Mouse (Mus musculus): ENCODE measurements at regions not wholly inside any gene's neighbourhood (a gene's known extent, or its start where the extent isn't known, plus 50 kb on each side); places are given as distances from the start of the nearest gene placed in this dataset.
A peak's percentile ranks its signal among the peaks of the same experiment; 100 is the strongest.

- Histone ChIP-seq H3K4me1 (peaks cover 18% of the 10 kb centered on the region; the same call in 1 of the 2 replicates), H3K27ac (replicated peaks) (0 out of 2 replicates have a peak overlapping the region, but pooled peaks have one; percentile 1), H3K27me3 (no peaks in the 10 kb centered on the region), H3K9ac (replicated peaks) (no peak overlapping the region), H3K4me2 (replicated peaks) (no peak overlapping the region), H3K9me3 (no peaks in the 10 kb centered on the region), H3K36me3 (no peaks in the 10 kb centered on the region), H3K4me3 (no peak overlapping the region)
- peak; percentile 70 for ATAC-seq (replicated peaks)
- WGBS = 57% methylated on average over 4 of the region's 4 CpGs
Observed at GRCm38 (mm10) chr14:104644626-104645025, 122.2 kb upstream of the Rnf219 start.

DNA sequence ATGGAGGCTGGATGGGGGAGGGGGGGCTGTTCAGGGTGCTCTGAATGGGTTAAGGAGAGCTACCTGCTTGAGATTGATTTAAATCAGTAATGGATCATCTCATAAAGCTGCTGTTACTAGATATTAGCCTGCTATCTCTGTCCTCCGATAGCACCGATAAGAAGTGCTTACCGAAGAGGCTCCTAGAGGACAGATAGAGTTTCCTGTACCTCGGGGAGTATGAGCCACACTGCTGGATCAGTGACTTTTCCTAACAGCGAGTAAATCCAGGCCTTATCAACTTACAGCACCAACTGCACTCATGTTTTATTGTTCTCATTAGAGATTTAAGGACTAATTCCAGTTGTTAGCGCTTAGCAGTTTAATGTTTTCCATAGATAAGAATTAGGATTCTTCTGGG lies 120.3 kb upstream of the Rnf219 start:
- no peak overlapping the region for H3K4me2 ChIP-seq (replicated peaks)
- H3K36me3 ChIP-seq = no peaks in the 10 kb centered on the region
- H3K9me3 ChIP-seq = no peaks in the 10 kb centered on the region
- 64% methylated on average over 6 of the region's 6 CpGs for WGBS
- ATAC-seq (replicated peaks) = no peak
- H3K27me3 ChIP-seq = no peaks in the 10 kb centered on the region
- H3K4me1 ChIP-seq = peaks cover 27% of the 10 kb centered on the region
- H3K27ac ChIP-seq (replicated peaks) = no peak overlapping the region
- H3K9ac ChIP-seq (replicated peaks) = no peak overlapping the region
- no peak overlapping the region for H3K4me3 ChIP-seq

- H3K4me2 ChIP-seq (replicated peaks) = no peak overlapping the region
- ATAC-seq (replicated peaks) = no peak; the same call in 1 of the 2 replicates
- H3K4me1 ChIP-seq = peaks cover 21% of the 10 kb centered on the region
- no peak overlapping the region for H3K4me3 ChIP-seq
- no peaks in the 10 kb centered on the region for H3K9me3 ChIP-seq
- no peaks in the 10 kb centered on the region for H3K36me3 ChIP-seq
- 19% methylated on average over 7 of the region's 7 CpGs for WGBS
- H3K27ac ChIP-seq (replicated peaks) = no peak overlapping the region
- H3K9ac ChIP-seq (replicated peaks) = no peak overlapping the region
- no peaks in the 10 kb centered on the region for H3K27me3 ChIP-seq
Observed at GRCm38 (mm10) chr14:104639300-104639699, 116.9 kb upstream of the Rnf219 start.

DNA sequence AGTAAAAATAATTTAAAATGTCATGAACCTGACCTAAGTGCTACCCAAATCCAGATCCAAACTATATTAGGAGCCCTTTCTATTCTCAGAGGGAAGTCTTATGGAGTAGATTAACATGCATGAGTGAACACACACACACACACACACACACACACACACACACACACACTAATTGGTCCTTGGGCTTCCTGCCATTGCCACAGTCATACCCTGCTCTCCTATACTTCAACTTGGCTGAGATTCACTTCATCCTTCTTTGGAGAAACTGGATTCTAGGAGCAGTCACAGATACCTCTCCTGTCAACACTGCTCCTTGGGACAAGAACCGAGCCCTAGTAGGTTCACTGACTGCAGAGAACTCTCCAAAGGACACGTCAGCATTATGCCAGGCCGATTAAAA lies 89.0 kb upstream of the Rnf219 start:
- ATAC-seq (replicated peaks) = peak; percentile 73
- no peak overlapping the region for H3K4me3 ChIP-seq
- no peak overlapping the region for H3K9ac ChIP-seq (replicated peaks)
- no peaks in the 10 kb centered on the region for H3K9me3 ChIP-seq
- no peak overlapping the region for H3K4me2 ChIP-seq (replicated peaks)
- WGBS = 67% methylated on average over 3 of the region's 3 CpGs
- no peaks in the 10 kb centered on the region for H3K36me3 ChIP-seq
- no peaks in the 10 kb centered on the region for H3K4me1 ChIP-seq
- no peak overlapping the region for H3K27ac ChIP-seq (replicated peaks)
- no peaks in the 10 kb centered on the region for H3K27me3 ChIP-seq

DNA sequence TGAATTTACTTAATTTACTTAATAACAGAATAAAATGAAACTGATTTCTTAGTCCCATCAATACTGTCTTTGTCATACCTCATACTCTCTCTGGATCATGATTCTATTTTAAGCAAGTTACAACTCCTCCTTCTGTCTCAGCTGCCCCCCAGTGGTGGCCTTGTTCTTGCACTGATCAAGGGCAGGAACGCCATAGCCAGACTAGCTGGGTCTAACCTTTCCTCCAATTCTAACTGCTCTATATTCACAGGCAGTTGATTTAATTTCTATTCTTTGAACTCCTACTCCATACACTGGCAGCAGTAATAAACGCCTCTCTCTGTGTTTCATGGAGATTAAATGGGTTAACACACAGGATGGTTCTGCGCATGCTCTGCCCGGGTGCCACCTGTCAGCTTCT lies 87.9 kb upstream of the Rnf219 start:
- ATAC-seq (replicated peaks) = no peak
- H3K9me3 ChIP-seq = no peaks in the 10 kb centered on the region
- 79% methylated on average over 4 of the region's 4 CpGs for WGBS
- no peak overlapping the region for H3K27ac ChIP-seq (replicated peaks)
- no peaks in the 10 kb centered on the region for H3K27me3 ChIP-seq
- no peak overlapping the region for H3K9ac ChIP-seq (replicated peaks)
- H3K4me3 ChIP-seq = no peak overlapping the region
- no peak overlapping the region for H3K4me2 ChIP-seq (replicated peaks)
- no peaks in the 10 kb centered on the region for H3K36me3 ChIP-seq
- no peaks in the 10 kb centered on the region for H3K4me1 ChIP-seq

GRCm38 (mm10) chr14:104594851-104595250 lies 72.4 kb upstream of the Rnf219 start:
- Histone ChIP-seq H3K4me1 (no peaks in the 10 kb centered on the region), H3K9me3 (no peaks in the 10 kb centered on the region), H3K9ac (replicated peaks) (no peak overlapping the region), H3K36me3 (no peaks in the 10 kb centered on the region), H3K27ac (replicated peaks) (no peak overlapping the region), H3K4me2 (replicated peaks) (no peak overlapping the region), H3K4me3 (no peak overlapping the region), H3K27me3 (no peaks in the 10 kb centered on the region)
- ATAC-seq (replicated peaks) = no peak
- WGBS = 82% methylated on average over 3 of the region's 3 CpGs

All from forebrain, embryonic 15.5 days (tissue).